Mouse (Mus musculus): Measurements from ENCODE around the gene Ube2c.

Gene Ube2c

GRCm38 (mm10) chr2:164769258-164770037 lies at the start of gene Ube2c:
Ube2c (plus strand) TSS chr2:164769898.
- DNase-seq: peak; percentile 99

- DNase-seq: no peak
Observed at GRCm38 (mm10) chr2:164723276-164723675, 46.4 kb upstream of the Ube2c start.

- peak; percentile 75 for DNase-seq
Observed at GRCm38 (mm10) chr2:164725895-164726619, 43.6 kb upstream of the Ube2c start.

GRCm38 (mm10) chr2:164731719-164732118 lies 38.0 kb upstream of the Ube2c start:
- DNase-seq: no peak

GRCm38 (mm10) chr2:164733259-164733658 lies 36.4 kb upstream of the Ube2c start:
- DNase-seq: no peak

GRCm38 (mm10) chr2:164734839-164735238 lies 34.9 kb upstream of the Ube2c start:
- DNase-seq: no peak

- DNase-seq: no peak
Observed at GRCm38 (mm10) chr2:164735446-164735845, 34.3 kb upstream of the Ube2c start.

- no peak for DNase-seq
Observed at GRCm38 (mm10) chr2:164737377-164738090, 32.2 kb upstream of the Ube2c start.

- no peak for DNase-seq
Observed at GRCm38 (mm10) chr2:164739876-164740275, 29.8 kb upstream of the Ube2c start.

GRCm38 (mm10) chr2:164744987-164745386 lies 24.7 kb upstream of the Ube2c start:
- DNase-seq: no peak

GRCm38 (mm10) chr2:164745843-164746479 lies 23.7 kb upstream of the Ube2c start, which contains the start of the genes Wfdc3 and Dnttip1:
Wfdc3 (minus strand) TSS chr2:164745931.
Dnttip1 (plus strand) TSS chr2:164745983.
- DNase-seq: peak; percentile 96

GRCm38 (mm10) chr2:164746693-164747092 lies 23.0 kb upstream of the Ube2c start:
- no peak for DNase-seq

- no peak for DNase-seq
Observed at GRCm38 (mm10) chr2:164748191-164748590, 21.5 kb upstream of the Ube2c start.

GRCm38 (mm10) chr2:164748991-164749390 lies 20.7 kb upstream of the Ube2c start:
- no peak for DNase-seq

GRCm38 (mm10) chr2:164752454-164752853 lies 17.2 kb upstream of the Ube2c start:
- DNase-seq: no peak

GRCm38 (mm10) chr2:164754105-164754504 lies 15.6 kb upstream of the Ube2c start:
- DNase-seq: no peak

GRCm38 (mm10) chr2:164754800-164755199 lies 14.9 kb upstream of the Ube2c start:
- no peak for DNase-seq

GRCm38 (mm10) chr2:164757841-164758240 lies 11.9 kb upstream of the Ube2c start:
- DNase-seq: no peak

GRCm38 (mm10) chr2:164758692-164759091 lies 11.0 kb upstream of the Ube2c start:
- no peak for DNase-seq

- no peak for DNase-seq
Observed at GRCm38 (mm10) chr2:164760059-164760833, 9.5 kb upstream of the Ube2c start.

GRCm38 (mm10) chr2:164761502-164761901 lies 8.2 kb upstream of the Ube2c start:
- peak; percentile 24 for DNase-seq

GRCm38 (mm10) chr2:164761971-164762370 lies 7.7 kb upstream of the Ube2c start:
- no peak for DNase-seq

All from retina, postnatal 1 day (tissue).